Mouse (Mus musculus): Measurements from ENCODE around the gene Casp14. TPM values are rescaled to one million over a fixed set of nuclear protein-coding genes. Genes with fewer than 3 reads are reported as not detected.
"Not testable (repeated sequence)": the region's sequence is repeated elsewhere in the genome, so short reads cannot be mapped to it uniquely, and the experiment has no call there.

Casp14 gene
- polyA plus RNA-seq (2017; shearing (Covaris generic)), result not detected

DNA sequence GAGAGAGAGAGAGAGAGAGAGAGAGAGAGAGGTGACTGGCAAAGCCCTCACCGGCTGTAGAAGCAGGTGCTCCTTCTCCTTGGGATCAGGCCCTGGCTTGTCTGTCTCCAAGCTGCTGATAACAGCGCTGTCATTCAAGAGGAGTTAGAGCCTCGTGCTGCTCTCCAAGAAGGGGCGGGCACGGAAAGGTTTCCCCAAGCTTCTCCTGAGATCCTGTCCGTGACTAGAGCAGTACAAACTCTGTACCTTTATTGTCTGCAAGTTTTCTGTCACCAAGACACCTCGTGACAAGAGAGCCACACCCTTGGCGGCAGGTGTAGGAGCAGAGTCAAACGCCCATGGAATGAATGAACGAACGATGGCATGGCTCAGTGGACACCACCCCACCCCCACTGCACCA lies at the start of gene Casp14:
Gene Casp14, minus strand, starts transcription at position 239 of the 400 bp plus-strand sequence.
- ATAC-seq, result no peak

DNA sequence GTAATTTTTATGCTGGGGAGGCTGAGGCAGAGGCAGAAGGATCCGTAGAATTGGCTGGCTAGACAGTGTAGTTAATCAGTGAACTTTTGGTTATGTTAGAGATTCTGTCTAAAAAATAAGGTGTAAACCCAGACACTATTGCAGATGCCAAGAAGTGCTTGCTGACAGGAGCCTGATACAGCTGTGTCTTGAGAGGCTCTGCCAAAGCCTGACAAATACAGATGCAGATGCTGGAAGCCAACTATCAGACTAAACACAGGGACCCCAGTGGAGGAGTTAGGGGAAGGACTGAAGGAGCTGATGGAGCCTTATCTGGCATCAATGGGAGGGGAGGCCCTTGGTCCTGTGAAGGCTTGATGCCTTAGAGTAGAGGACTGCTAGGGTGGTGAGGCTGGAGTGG lies 47.5 kb upstream of the Casp14 start:
- no peak for ATAC-seq

DNA sequence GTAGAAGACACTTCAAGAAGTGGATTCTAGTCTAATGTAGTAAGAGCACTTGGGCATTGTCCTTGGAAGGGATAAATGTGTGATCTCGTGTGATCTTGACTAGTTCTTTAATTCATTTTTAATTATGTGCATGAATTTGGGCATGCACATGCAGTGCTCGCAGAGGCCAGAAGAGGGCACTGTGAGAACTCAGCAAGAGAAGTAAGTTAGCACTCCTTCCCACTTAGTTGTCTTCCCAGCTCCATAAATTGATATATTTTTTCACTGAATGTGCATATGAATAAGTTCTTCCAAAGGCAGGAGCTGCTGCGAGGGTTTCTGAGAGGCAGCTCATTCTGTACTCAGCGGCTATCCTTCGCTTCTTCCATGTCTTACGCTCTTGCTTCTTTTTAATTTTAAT lies 37.9 kb upstream of the Casp14 start:
- ATAC-seq, result no peak

DNA sequence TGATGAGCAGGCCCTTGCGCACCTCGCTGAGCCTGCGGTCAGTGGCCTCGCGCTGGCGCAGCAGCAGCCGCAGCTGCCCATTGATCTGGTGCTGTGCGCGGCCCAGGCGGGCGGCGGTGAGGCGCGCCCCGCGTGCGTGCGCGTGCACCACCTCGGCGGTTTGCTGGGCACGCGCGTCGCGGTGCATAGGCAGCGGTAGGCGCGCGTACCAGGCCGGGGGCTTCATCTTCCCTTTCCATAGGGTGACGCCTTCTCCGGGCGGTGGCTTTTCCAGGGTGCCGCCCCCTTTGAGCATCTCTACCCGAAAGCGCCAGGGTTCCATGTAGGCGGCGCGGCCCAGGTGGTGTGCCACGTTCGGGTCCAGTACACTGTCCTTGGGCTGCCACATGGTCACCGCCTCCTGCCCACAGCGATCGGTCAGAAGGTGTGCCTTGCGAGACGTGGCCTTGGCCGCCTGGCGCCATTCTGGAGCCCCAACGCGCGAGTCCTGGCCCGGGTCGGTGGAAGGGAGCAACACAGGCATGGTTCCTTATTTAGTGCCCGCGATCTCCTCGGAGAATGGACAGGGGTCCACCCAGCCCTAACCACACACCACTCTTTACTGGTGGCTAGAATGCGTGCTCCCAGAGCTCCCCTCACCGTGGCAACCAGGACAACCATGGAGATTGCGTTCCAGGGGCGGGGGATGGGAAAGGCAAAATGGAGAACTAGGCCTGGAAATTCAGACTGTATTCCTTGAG lies 34.5 kb upstream of the Casp14 start, which contains the start of gene Ccdc105:
Gene Ccdc105, minus strand, starts transcription at position 614 of the 740 bp plus-strand sequence.
- no peak for ATAC-seq

DNA sequence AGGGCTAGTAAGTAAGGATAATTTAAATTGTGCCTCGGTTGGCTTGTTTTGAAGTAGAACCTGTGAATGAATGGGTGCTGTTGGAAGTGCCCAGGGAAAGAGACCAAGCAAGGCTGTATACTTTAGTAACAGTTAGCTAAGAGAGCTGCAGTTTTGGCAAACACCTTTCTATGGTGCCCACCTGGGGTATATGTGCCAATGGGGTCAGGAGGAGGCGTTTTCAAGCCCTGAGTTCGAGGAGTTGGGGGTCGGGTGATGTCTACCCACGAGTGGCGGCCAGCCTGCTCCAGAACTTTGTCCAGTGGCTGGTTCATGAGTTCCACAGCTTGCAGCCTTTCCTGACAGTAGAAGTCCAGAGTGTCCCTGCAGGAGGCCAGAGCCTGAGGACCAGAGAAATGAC lies 30.9 kb upstream of the Casp14 start:
- no peak for ATAC-seq

DNA sequence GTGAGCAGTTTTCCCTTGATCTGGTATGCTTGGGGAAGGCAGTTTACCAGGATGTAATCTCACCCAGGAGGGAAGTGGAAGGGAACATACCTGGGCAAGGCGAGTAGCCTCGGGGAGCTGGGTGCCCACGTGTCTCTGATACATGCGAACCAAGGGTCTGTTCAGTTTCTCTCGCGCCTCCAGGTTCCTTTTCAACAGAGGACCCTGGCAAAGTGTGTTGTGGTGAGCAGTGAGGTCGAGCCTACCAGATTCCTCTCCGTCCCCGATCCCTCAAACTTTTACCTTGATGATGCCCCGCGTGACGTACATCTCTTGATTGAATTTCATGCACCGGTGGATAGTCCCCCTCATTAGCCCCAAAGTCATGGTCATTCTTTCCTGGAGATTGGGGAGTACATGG lies 30.1 kb upstream of the Casp14 start:
- ATAC-seq, result no peak

DNA sequence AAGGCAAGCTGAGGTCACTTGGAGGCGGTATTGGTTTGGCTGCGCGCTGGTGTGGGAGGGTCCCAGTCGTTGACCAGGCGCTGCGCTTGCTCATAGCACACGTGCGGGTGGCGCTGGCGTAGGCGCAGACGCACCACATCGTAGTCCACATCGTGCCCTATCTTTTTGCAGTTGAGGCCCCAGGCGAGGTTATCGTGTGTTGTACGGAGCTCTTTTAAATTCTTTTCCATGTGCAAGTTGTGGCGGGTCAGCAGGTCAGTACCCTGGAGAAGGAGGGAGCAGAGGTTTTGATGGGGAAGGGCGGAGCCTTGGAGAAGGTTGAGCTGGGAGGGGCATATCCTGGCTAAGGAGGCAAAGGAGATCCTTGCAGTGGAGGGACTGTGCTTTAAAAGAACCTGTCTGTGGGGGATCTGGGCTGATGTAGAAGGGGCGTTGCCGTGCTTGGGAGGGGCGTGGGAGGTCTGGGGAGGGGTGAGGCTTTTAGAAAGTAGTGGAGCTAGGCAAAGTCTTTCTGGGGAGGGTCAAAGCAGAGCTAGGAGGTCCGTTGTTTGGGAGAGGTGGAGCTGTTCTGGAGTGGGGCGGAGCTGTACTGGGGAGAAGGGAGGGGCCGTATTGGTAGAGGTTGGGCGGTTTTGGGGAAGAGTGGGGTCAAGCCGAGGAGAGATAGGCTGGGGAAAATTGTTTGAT lies 29.1 kb upstream of the Casp14 start:
- ATAC-seq, result no peak

DNA sequence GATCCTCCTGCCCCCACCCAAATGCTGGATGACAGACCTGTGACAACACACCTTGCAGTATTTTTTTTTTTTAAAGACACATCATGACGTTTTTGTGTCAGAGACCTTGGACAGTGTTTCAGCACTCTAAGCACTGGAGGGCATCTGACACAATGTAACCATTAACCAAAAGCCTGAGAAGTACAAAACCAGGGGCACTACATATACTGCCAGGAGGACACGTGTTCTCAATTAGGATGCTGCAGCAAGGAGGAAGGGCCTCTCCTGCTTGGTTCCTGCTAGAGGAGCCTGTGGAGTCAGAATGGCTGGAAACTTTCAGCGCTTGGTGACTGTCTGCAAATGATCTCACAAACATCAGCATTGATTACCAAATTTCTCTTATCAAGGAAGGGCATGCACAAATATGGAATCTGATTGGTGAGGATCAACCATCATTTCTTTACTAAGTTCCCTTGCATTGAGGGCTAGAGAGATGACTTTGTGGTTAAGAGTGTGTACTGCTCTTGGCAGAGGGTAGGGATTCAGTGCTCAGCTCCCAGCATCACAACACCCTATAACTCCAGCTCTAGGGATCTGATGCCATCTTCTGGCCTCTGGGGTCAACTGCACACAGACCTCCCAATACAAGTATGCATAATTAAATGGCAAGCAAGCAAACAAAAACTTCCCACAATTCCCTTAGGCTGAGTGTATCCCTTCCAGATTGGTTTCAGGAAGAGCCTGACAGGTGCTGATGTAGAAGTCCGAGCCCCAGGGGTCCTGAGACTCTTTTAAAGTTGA lies 27.5 kb upstream of the Casp14 start:
- ATAC-seq, result no peak

DNA sequence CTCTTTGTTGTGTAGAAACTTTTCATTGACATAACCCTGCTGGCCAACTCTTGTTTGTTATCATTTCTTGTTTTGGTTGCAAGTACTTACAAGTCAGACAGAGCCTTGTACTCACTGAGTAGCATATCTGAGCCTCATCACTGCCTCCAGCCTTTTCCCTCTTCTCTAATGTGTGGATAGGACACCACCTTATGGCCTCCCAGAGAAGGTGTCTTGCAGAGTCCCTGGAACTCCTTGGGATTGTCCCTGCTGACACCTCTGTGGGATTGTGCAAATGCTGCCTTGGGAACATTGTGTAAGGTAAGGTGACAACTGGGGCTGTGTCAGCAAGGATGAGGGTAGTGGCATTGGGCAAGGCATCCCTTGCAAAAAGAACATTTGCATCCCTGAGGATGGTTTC lies 25.6 kb upstream of the Casp14 start:
- no peak for ATAC-seq

DNA sequence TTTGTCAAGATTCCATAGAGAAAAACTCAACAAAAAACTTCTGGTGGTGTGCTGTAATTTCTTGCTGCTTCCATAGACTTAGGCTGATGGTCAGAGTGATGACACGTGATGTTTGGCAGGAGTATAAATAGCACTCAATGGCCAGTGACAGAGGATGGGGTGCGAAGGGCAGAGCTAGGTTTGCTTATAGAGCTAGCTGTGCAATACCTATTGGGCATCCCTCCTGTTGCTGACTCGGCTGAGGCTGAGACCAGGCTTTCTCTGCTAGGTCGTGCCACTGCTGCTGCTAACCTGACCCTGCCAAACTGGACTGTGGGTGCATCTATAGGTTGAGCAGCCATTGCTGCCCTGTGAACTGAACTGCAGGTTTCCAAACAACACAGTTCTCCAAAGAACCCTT lies 21.7 kb upstream of the Casp14 start:
- ATAC-seq, result no peak

DNA sequence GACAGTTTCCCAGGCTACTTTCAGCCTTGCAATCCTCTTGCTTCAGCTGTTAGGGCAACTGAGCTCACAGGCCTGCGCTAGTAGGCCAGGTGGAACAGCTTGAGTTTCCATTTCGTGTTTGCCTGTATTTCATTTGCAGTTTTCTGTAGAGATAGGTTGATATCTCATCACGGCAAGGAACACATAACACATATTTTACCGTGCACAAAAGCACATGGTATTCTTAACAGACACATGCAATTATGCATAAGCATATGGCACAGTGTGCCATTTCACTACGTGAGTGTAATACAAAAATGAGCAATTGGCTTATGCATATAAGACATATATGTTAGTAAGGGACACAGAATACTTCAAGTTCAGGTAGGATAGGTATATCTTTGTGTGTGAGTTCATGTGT lies 9.8 kb upstream of the Casp14 start:
- no peak for ATAC-seq

DNA sequence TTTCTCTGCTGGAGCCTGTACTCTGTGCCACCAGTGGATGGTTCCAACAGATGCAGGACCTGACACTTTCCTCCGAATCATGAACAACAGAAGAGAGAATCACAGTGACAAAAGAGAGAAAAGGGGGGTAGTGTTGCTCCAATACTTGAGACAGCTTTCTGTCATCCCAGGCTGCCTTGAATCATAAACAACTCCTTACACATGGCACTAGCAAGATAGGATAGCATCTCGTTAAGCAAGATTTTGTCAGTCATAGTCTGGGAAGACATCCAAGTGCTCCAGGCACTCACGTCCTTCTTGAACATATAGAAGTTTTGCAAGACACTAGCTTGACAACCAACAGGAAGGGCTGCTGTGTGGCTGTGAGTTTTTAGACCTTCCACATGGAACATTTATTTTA lies 8.9 kb upstream of the Casp14 start:
- no peak for ATAC-seq

DNA sequence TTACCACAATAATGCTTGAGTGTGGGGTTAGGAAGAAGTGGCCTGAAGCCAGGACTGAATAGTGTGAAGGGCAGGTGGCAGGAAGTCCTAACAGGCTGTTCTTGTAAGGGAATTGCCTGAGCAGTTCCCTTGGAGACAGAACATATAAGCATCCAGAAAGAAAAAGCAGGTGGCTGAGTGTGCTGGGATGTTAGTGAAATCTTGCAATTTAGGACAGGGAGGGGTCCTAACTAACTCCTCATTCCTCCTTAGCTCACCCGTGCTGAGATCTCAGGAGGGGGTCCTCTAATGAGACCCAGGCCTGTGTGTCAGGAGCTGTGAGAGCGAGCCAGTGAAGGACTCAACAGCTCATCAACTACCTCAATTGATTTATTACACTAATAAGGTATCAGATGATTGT lies 5.3 kb upstream of the Casp14 start:
- ATAC-seq, result no peak

DNA sequence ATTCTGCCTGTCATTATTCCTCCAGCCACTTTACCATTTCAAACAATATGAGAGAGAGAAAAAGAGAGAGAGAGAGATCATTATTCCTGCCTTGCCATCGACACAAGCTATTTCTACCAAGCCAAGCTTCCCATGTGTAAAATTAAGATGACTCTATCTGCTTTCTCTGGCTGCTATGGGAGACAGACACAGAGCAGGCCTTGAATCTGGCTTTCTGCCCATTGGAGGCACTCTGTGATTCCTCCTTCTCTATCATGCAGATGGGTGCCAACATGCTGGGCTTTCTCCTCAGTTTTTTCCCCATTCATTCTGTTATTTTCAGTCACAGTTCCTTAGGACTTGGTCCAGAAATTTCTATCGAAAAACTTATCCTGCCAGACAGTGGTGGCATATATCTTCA lies 4.6 kb upstream of the Casp14 start:
- no peak for ATAC-seq

DNA sequence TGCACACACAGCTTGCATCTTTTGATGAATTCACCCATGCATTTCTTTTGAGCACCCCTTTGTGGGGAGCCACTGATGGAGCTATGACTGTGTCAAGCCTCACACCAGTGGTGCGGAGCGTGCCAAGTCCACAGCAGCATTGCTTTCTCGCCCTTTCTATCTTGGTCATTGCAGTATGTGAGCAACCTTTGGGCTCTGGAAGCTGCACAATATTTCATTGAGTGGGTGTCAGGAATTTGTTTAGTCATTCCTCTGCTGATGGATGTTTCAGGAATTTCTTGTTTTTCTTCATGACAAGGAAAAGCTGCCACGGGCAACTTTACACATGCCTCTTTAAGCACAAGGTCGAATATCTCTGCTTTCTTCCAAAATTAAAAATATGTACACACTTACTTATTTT lies 3.9 kb upstream of the Casp14 start:
- no peak for ATAC-seq

DNA sequence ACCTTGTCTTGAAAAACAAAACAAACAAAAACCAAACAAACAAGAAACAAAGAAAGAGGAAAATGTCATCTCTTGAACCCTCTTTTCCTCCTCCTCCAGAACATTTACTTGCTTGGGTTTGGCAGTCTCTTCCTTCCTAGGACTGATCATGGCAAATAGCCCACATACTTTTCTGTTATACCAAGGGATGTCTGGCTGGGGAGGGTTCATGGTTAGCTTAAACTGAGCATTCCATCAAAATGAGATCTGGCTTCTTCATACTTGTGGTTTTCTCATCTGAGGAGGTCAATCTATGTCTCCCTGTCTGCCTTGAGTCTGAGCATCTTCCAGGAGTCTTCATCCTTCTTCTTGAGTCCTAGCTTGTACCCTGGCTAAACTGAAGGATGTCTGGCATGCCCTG lies 1.9 kb downstream of the Casp14 start:
- ATAC-seq, result no peak

DNA sequence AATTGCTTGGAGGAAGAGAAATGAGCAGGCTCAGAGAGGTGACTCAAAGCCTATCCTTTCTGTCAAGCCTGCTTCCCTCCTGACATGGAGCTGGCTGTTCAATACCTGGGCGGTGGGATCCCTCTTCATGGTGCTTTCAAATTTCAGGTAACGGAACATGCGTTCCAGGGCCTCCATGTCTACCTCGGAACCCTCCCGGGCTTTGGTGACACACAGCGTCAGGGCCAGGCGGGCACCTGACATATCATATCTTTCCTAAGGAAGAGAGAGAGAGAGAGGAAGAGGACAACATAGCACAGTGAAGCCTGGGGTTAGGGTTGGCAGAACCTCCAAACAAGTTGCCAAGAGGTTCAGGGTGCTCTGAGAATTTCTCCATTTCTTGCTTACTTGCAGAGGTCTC lies 2.9 kb downstream of the Casp14 start:
- ATAC-seq, result no peak

DNA sequence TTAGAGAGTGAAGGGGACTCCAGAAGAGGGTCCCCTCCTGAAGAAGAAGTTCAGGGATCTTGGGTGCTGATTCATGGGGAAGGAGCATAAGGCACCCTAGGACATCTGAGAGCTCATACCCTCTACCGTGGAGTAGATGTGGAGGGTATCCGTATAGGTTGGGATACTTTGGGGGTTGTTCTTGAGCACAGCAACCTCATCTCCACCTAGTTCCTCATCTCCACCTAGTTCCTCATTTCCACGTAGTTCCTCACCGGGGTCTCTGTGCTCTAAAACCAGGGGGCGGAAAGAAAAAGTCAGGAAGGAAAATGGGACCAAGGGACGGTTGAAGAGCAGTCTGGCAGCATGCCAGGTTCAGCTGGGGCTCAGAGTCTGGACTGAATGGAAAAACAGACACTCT lies 4.0 kb downstream of the Casp14 start:
- no peak for ATAC-seq

DNA sequence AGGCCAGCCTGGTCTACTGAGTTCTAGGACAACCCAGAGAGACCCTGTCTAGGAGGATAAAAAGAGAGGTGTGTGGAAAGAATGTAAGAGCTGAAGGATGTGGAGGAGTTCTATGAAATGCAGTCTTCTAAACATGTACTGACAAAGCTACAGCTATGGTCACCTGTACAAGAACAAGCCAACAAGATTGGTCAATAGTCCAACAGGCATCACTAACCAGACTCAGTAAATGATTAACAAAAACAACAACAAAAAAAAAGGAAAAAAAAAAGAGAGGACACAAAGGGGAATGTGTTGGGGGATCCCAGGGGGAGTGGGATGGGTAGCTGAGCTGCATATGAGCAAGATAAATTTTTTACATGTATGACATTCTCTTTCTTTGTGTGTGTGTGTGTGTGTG lies 7.4 kb downstream of the Casp14 start:
- no peak for ATAC-seq

DNA sequence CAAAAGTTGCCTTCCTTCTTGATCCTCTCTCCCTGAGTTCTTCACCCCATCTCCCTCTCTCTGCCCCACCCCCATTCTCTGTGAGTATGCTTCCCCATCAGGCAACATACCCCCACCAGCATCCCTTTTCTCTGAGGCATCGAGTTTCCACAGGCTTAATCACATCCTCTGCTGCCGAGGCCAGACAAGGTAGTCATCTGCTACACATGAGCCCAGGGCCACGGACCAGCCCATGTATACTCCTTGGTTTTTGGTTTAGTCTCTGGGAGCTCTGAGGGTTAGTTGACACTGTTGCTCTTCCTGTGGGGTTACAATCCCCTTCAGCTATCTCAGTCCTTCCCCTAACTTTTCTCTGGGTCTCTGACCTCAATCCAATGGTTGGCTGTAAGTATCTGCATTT lies 17.2 kb downstream of the Casp14 start:
- ATAC-seq, result no peak

DNA sequence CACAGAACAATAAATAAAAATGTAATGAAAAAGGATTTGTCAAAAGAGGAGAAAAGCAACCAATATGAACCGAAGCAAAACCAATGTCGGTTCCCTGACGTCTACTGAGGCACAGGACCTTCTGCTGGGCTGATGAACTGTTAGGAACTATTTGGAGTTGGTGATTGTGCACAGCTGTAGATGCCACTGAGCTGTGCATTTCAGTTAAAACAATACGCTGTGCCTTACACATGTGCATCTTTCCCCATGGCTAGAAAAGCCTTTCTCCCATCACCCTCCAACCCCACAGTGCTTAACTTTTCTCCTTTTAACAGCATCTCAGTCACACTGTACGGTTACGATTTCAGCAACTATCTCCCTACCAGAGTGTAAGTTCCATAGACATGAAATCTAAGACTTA lies 28.1 kb downstream of the Casp14 start:
- no peak for ATAC-seq

DNA sequence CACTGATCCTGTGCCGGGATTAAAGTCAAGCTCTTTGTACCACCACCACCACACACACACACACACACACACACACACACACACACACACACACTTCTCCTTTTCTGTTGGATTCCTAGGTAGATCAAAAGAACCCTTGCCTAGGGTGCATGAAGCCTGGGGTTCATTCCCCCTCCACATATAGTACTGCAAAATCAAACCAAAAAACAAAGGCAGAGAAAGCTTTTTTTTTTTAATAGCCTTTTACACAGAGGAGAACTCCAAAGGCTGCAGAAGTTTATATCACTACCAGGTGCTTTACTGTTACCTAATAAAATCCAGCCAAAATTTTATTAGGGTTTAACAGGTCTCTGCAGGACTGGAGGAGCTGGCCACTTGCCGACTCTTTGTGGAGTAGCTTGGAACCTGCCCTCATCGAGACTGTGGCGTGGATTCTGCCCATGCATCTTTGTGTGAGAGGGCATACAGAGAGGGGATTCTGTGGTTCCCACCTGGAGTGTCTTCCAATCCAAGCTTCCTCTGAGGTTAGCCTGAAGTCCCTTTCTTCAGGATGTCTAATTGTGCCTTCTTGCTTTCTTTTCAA lies 31.0 kb downstream of the Casp14 start:
- ATAC-seq, result no peak

DNA sequence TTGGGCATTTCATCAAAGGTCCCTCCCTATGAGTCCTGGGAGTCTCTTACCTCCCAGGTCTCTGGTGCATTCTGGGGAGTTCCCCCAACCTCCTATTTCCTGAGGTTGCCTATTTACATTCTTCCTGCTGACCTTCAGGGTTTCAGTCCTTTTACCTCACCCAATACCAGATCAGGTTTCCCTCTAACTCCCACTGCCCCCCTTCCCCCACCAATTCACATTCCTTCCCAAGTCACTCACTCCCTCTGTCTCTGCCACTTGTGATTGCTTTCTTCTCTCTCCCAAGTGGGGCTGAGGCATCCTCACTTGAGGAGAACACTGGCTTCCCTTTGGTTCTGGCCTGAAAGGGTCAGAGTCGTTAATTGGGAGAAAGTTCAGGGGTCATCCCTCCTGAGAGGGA lies 48.0 kb downstream of the Casp14 start:
- ATAC-seq, result not testable (repeated sequence)

Measured in CD4-positive, CD25-positive, alpha-beta regulatory T cell, adult 4 months (primary cell).